Mouse (Mus musculus) stomach, postnatal 0 days (tissue): ENCODE results near the gene Tspoap1. TPM values are rescaled to one million over a fixed set of nuclear protein-coding genes. Genes with fewer than 3 reads are reported as not detected.

Source experiments
- ATAC-seq: fragments of 200-750 bp; cut with Nextera tagmentation; 2 replicates; pipeline ENCODE4 v1.8.0; 2017; ENCODE audit not compliant: low FRiP score, low TSS enrichment
- DNase-seq: peaks from one replicate; pipeline ENCODE4 v3.0.0-alpha.2; 2016; ENCODE audit warnings: low spot score
- H3K27ac ChIP-seq: fragments of 300-500 bp; sonication (generic); replicated peaks from 2 replicates; pipeline ENCODE4 v1.5.1; 2014; ENCODE audit warnings: mild to moderate bottlenecking, control low read depth
- H3K27me3 ChIP-seq: fragments of 300-500 bp; sonication (generic); 2 replicates; pipeline ENCODE4 v1.6.1; 2014; ENCODE audit warnings: low read length; ENCODE audit not compliant: control insufficient read depth, insufficient read depth
- H3K36me3 ChIP-seq: fragments of 300-500 bp; sonication (generic); 2 replicates; pipeline ENCODE4 v1.6.1; 2014; ENCODE audit warnings: low read length, mixed read lengths; ENCODE audit not compliant: control insufficient read depth, insufficient read depth
- H3K4me1 ChIP-seq: fragments of 300-500 bp; sonication (generic); replicated peaks from 2 replicates; pipeline ENCODE4 v1.6.1; 2014; ENCODE audit warnings: antibody characterized with exemption; ENCODE audit not compliant: control insufficient read depth, insufficient read depth
- H3K4me2 ChIP-seq: fragments of 300-500 bp; sonication (generic); replicated peaks from 2 replicates; pipeline ENCODE4 v1.6.1; 2014; ENCODE audit warnings: low read depth, mild to moderate bottlenecking, control low read depth, moderate library complexity
- H3K4me3 ChIP-seq: fragments of 300-500 bp; sonication (generic); 2 replicates; pipeline ENCODE4 v1.5.1; 2014; ENCODE audit warnings: low read depth, low read length, control low read depth
- H3K9ac ChIP-seq: fragments of 300-500 bp; sonication (generic); 2 replicates; pipeline ENCODE4 v1.6.1; 2014; ENCODE audit warnings: mild to moderate bottlenecking, low read length, control low read depth, mixed read lengths
- H3K9me3 ChIP-seq: fragments of 300-500 bp; sonication (generic); 2 replicates; pipeline ENCODE4 v1.6.1; 2016; ENCODE audit warnings: low read length; ENCODE audit not compliant: control insufficient read depth
- CTCF ChIP-seq: IDR thresholded peaks from 2 replicates; pipeline ENCODE4 v1.5.1; 2016; ENCODE audit warnings: antibody characterized with exemption, low read depth, mild to moderate bottlenecking, moderate library complexity
- EP300 ChIP-seq: optimal IDR thresholded peaks from 2 replicates; pipeline ENCODE3; 2016; ENCODE audit warnings: antibody characterized with exemption
- WGBS: fragments of 180-500 bp; shearing (Covaris S2); extraction: QIAGEN DNeasy Blood & Tissue Kit; methylation state at CpG from one replicate; pipeline ENCODE4 v1.1.7; 2014; 5-methylcytosine and 5-hydroxymethylcytosine counted together
- polyA plus RNA-seq: library from polyadenylated mRNA; unstranded; fragments of >200 nt; fragmentation: Nextera tagmentation; extraction: Ambion mirVana; gene quantifications from 2 replicates; pipeline ENCODE4 v1.2.1, GENCODE M21; 2015

The Tspoap1 gene
- polyA plus RNA-seq, 1 experiment from 2014 or later = 0.56 TPM

GRCm38 (mm10) chr11:87736647-87737134 lies 23.6 kb upstream of the Tspoap1 start:
- H3K4me1 ChIP-seq = no peaks in the 10 kb centered on the region; the same call in 1 of the 2 replicates
- peak; percentile 75 for ATAC-seq
- H3K4me3 ChIP-seq = peak overlapping the region; percentile 78

GRCm38 (mm10) chr11:87737175-87737740 lies 23.1 kb upstream of the Tspoap1 start, which contains the start of gene Supt4a:
Supt4a (plus strand) TSS chr11:87737552.
- H3K4me3 ChIP-seq = peak within 1 kb of the TSS; percentile 78
- under 1% methylated on average over 47 of the region's 57 CpGs for WGBS
- H3K36me3 ChIP-seq = 0 out of 2 replicates have a peak, but pooled peaks cover 2% of the 10 kb centered on the region
- H3K27ac ChIP-seq = peak within 1 kb of the TSS; percentile 91
- no peaks in the 10 kb centered on the region; the same call in 1 of the 2 replicates for H3K4me1 ChIP-seq
- H3K9ac ChIP-seq = peak within 1 kb of the TSS; percentile 87
- H3K9me3 ChIP-seq = no peaks in the 10 kb centered on the region
- peak; percentile 98 for DNase-seq
- TF ChIP-seq CTCF = no peak
- TF ChIP-seq EP300 = no peak
- H3K4me2 ChIP-seq = peak within 1 kb of the TSS; percentile 88
- no peaks in the 10 kb centered on the region for H3K27me3 ChIP-seq
- peak; percentile 95 for ATAC-seq

More at GRCm38 (mm10) chr11:87736647-87737134, 23.6 kb upstream of the Tspoap1 start:
- Histone ChIP-seq H3K9ac (peak overlapping the region; percentile 69), H3K4me2 (peak overlapping the region; percentile 88), H3K27ac (peak overlapping the region; percentile 91), H3K36me3 (0 out of 2 replicates have a peak, but pooled peaks cover 2% of the 10 kb centered on the region), H3K9me3 (no peaks in the 10 kb centered on the region), H3K27me3 (no peaks in the 10 kb centered on the region)
- peak; percentile 78 for DNase-seq
- TF ChIP-seq EP300 (no peak), CTCF (no peak)
- WGBS = under 1% methylated on average over 31 of the region's 31 CpGs

- no peaks in the 10 kb centered on the region for H3K9me3 ChIP-seq
- H3K4me3 ChIP-seq = no peak overlapping the region
- peaks cover 9% of the 10 kb centered on the region for H3K36me3 ChIP-seq
- H3K27ac ChIP-seq = no peak overlapping the region
- TF ChIP-seq EP300 = no peak
- no peak for TF ChIP-seq CTCF
- H3K4me2 ChIP-seq = no peak overlapping the region
- no peak overlapping the region for H3K9ac ChIP-seq
- DNase-seq (no peak), ATAC-seq (no peak)
- 91% methylated on average over 3 of the region's 3 CpGs for WGBS
- no peaks in the 10 kb centered on the region for H3K27me3 ChIP-seq
- no peaks in the 10 kb centered on the region for H3K4me1 ChIP-seq
These were observed 16.6 kb upstream of the Tspoap1 start for GRCm38 (mm10) chr11:87743691-87744090.

GRCm38 (mm10) chr11:87744964-87745363 lies 15.4 kb upstream of the Tspoap1 start:
- no peak overlapping the region for H3K4me2 ChIP-seq
- peaks cover 9% of the 10 kb centered on the region for H3K36me3 ChIP-seq
- no peak overlapping the region for H3K4me3 ChIP-seq
- H3K9ac ChIP-seq = no peak overlapping the region
- no peaks in the 10 kb centered on the region for H3K27me3 ChIP-seq
- WGBS = 75% methylated on average over 4 of the region's 4 CpGs
- ATAC-seq (no peak), DNase-seq (no peak)
- H3K27ac ChIP-seq = no peak overlapping the region
- no peaks in the 10 kb centered on the region for H3K9me3 ChIP-seq
- TF ChIP-seq EP300 = no peak
- no peak for TF ChIP-seq CTCF
- H3K4me1 ChIP-seq = no peaks in the 10 kb centered on the region

GRCm38 (mm10) chr11:87745632-87746555 lies 14.4 kb upstream of the Tspoap1 start:
- Histone ChIP-seq H3K4me3 (no peak overlapping the region), H3K9ac (no peak overlapping the region), H3K36me3 (peaks cover 9% of the 10 kb centered on the region), H3K4me1 (no peaks in the 10 kb centered on the region), H3K4me2 (no peak overlapping the region), H3K27ac (no peak overlapping the region), H3K9me3 (no peaks in the 10 kb centered on the region), H3K27me3 (no peaks in the 10 kb centered on the region)
- 64% methylated on average over 9 of the region's 9 CpGs for WGBS
- TF ChIP-seq CTCF (no peak), EP300 (no peak)
- DNase-seq (no peak), ATAC-seq (no peak)
